Mouse (Mus musculus) thymus, adult 18-20 months (tissue): Measurements from ENCODE around the gene Nxph1.

Source experiments
- DNase-seq, 2 experiments: peaks; one replicate each; pipeline ENCODE4 v3.0.0; 2022; ENCODE audit warnings: mixed read lengths in 2 of 2

The Nxph1 gene

GRCm38 (mm10) chr6:8979237-8979871 is 31.1 kb downstream of the Nxph1 start:
- DNase-seq: no peak

DNA sequence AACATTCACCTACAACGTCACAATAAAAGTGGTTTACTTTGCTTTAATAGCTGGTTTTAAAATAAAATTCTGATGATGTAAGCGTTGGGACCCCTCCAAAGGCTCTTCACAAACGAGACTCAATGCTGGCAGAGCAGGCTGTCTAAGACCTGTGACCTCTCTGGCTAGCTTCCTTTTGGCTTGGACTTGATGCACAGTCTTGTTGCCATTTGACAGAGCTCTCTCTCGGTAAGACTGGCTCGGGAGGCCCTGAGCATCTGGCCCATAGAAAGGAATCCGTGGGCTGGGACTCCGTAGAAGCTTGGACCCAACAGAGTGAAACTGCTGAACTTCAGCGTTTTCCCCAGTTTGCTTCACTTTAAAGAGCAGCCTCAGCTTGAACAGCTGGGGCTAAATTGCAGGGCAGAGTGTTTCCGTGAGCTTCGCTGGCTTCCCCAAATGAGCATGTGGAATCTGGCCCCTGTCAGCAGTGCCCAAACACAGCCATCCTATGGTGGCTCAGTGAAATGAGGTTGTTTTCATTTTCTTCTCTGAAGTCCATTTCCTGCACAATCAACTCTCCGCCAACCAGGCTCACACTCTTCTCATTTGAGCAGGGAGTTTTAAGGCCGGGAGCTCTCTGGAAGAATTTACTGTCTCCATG is 48.2 kb downstream of the Nxph1 start:
- no peak for DNase-seq

GRCm38 (mm10) chr6:8997326-8997725 is 49.1 kb downstream of the Nxph1 start:
- no peak for DNase-seq

DNA sequence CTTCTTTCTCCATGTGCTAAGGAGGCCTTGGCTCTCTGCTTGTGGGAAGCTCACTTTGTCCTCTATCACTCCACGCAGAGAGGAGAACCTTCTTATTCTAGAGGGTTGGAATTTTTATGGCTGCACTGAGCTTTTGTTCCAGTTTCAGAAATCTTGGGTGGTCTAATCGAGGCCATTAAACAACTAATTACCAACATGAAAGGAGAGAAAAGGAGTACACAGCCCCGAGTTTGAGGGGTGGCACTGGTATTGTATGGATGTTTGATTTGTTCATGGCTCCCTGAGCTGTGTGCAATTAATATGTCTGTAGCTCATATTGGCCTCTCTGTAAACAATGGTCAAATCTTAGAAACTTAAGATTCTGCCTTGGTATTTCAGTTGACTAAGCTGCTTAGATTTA is 54.5 kb downstream of the Nxph1 start:
- DNase-seq: no peak

GRCm38 (mm10) chr6:9026631-9027030 is 78.4 kb downstream of the Nxph1 start:
- no peak for DNase-seq

DNA sequence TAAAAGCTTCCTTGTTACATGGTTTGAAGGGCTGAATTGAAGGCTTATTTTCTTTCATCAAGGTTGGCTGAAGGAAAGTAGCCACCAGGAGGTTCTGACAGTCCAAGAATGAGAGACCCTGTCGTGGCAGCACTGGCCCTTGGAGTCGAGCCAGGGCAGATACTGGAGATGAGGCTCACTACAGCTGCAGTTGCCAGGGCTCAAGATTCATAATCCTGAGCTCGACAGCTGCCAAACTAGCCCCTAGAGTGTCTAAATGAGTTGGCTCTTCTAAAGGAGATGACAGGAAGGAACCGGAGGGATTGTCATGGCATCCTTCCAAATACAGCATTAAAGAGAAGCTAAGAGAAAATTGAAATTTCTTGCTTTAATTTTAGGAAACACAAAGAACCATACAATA is 78.9 kb downstream of the Nxph1 start:
- no peak for DNase-seq

DNA sequence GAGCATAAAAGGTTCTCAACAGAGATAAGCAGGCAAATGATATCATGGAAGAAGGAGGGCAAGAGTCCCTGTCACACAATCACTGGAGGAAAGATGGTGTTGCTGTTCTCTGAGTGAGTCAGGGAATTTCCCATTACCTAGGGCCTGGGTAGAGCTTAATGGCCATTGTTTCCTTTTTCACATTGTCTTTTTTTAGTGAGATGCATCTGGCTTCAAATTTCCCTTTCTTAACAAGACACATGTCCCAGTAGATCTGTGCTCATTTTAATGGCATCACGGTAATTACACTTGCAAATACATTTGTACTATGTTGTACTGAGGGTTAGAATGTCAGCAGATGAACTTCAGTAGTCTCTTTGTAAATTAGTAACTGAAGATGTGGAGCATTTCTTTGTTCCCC is 80.3 kb downstream of the Nxph1 start:
- DNase-seq: no peak

- no peak for DNase-seq
These were observed 91.1 kb downstream of the Nxph1 start for GRCm38 (mm10) chr6:9039286-9039685.

DNA sequence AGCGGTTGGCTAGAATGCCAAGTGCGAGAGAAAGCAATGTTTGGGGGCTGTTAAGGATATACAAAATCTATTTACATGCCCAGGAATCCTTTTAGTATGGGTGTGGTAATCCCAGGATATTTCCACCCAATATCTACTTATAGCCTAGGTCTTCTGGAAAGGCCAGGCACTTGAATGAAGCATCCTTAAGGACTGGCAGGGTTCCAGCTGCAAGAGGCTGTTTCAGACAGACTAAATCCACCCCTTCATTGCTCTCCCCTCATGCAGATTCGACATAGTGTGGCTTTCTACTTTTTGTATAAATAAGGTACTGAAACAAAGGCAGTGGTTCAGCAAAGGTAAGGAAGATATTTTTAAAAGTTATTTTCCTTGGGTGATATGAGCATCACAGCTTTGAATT is 92.8 kb downstream of the Nxph1 start:
- DNase-seq: no peak

DNA sequence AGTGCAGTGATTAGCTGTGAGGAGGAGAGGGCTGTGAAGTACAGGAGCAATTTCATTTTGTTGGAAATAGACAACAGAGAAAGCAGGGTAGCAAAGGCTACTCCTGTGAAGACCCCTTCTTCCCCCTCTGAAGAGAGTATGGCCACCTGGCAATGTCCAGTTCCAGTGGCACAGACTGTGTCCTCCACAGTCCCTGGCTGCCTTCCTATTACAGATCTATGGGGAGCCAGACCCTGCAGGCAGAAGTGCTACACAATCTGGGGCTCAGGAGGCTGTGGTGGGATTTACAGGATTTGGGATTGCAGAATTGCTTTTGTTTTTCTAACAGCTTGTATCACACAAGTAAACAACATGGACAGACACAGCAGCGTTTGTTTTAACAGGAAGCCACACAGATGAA is 94.2 kb downstream of the Nxph1 start:
- no peak for DNase-seq

DNA sequence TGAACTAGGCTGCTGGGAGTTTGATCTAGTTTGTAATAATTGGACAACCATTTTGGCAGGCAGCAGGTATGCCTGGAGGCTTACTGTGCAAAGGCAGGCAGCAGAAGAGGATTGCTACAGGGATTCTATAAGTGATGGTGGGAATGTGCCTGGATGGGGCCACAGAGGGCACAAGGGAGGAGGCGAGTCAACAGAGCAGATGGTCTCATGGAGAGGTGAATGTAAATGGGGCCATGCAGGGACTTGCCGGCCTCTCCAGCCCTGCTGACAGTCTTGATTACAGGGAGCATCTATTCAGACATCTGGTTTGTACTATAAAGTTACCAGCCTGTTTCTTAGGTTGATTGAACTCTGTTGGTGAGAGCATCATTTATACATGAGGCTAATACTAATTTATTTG is 98.6 kb downstream of the Nxph1 start:
- no peak for DNase-seq

GRCm38 (mm10) chr6:9061261-9062105 is 113.3 kb downstream of the Nxph1 start:
- no peak for DNase-seq

- no peak for DNase-seq
These were observed 118.2 kb downstream of the Nxph1 start for GRCm38 (mm10) chr6:9066435-9066834.

- no peak for DNase-seq
These were observed 121.7 kb downstream of the Nxph1 start for GRCm38 (mm10) chr6:9069913-9070312.

DNA sequence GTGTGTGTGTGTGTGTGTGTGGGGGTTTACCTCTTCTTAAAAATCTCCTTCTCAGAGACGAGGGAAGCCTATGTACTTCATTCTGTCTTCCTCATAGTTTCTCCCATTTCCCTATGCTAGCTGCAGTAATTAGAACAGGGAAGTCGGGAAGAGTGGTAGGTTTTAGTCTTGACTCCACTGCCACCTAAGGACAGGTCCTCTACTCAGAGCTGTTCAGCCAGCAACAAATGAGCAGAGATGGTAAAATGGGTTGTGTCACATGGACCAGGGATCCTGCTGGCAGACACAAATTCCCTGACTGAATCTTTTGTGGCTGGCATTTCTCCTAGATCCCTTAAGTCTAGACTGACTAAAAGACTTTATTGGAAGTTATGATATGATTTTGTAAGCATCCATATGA is 128.2 kb downstream of the Nxph1 start:
- no peak for DNase-seq

DNA sequence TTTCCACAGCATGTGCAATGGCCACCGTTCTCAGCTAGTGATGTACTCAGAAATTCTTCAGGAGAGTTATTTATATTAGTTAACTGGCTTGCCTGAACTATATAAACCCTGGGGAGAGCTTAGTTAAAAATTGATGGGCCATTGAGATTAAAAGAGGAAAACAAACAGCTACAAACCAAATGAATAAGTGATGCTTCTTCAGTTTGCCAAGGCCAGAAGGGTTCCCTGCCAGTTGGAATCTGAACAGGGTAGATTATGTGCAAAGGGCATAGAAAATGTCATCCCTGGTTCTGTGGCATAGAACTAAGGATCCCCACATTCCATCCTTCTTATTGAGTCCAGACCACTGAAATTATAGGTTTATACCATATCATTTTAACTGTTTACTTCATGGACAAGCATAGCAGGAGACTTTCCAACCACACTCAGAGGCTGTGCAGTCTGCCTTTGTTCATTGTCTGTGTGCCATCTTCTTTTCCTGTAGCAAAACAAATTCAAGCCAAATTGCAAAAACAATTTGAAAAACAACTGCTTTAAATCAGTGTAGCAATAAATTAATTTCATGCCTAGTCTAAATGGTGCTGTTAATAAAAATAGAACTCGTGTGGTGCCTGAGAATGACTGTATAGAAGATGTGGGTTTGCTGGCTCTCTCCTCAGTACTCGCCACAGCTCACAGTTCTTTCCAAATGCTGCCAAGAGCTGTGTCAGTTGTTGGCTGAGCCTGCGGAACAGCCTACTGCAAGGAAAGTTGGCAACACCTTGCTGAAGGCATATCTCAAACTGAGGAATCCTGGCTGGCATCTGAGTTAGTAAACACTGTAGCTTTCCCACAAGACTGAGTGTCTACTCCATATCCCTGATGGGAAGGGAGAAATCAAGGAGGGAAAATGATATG is 129.8 kb downstream of the Nxph1 start:
- DNase-seq: no peak

GRCm38 (mm10) chr6:9083851-9084250 is 135.6 kb downstream of the Nxph1 start:
- no peak for DNase-seq

DNA sequence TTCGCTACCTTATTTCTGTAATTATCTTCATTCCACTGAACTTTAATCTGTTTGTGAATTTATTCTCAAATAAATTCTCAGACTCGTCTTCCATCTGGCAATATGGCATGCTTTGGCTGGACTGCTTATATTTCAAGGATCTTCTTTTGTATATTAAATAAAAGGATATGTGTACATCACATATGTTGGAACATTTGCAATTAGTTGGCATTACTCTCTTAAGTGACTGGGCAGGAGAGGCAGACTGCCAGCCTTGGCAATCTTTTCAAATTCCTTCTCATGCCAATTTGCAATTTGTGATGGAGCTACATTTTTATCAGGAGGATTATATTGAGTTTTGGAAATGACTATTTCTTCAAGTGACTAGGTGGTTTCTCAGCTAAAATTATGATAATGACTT is 149.1 kb downstream of the Nxph1 start:
- DNase-seq: no peak

- no peak for DNase-seq
These were observed 159.1 kb downstream of the Nxph1 start for GRCm38 (mm10) chr6:9107366-9107765.

DNA sequence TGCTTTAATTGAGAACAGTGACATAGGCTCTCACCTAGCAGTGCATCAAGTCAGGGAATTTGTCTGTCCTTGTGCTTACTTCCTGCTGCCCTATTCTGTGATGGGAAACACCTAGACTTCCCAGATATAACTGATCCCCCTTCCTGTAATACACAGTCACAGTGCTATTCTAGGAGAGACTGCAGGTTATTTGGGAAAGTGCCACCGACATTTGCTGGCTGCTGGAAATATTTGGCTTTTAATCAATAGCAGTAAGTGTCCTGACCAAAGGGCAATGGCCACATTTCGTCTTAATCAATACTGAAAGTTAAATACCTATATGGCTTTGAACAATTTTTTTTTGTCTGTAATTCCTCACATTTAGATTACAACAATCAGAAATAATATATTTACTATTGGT is 170.9 kb downstream of the Nxph1 start:
- DNase-seq: no peak

DNA sequence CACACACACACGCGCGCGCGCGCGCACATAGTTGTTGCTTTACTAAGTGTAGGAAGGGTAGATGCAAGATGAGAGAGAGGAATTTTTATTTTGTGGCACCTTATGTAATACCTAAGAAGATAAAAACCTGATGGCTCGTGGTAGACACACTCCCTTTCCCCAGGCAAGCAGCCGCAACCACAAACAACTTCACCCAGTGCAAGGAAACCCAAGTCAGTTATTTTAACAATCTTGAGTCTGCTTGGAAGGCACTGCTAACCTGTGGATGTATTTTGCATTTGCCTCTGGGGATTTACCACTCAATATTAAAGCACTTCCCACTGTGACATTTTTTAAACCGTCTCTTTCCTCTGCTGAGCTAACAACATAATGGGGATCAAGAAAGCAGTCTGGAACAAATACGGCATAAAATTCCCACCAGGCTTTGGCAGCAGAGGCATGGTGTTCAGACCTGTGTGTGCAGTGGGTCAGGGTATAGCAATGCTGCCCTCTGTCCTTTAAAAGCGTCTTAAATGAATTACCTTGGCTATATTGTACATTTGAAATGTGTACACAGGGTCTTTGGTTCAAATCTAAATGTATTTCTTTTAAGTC is 176.2 kb downstream of the Nxph1 start:
- no peak for DNase-seq

DNA sequence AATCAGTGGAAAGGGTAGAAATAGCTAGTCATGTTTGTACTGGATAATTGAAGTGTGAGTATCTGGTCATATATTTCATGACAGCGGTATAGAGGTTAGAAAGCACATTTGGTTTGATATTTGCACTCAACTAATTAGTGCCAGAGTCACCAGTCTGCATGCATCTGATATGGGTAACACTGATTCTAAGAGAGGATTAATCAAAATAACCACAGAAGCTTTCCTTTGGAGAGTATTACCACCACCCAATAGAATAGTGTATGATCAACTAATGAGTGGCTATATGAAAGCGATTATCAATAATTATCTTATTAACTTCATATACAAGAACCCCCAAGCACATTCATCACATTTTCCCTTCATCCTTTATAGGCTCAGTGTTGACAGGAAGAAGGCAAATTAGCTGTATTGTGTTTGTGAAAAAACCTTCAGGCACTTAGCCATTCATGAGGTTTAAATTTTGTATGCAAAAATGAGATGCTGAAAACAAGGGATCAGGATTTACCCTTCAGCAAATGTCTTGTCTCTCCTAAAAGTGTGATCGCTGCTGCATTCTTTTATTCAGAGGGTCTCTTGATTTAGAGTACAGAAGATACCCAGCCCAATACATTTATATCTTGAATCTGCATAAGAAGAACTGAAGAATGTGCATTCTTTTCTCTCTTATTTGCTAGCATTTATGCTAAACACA is 185.5 kb downstream of the Nxph1 start:
- DNase-seq: no peak
